Mouse (Mus musculus): ENCODE results near the gene Sirpa.

Gene Sirpa

GRCm38 (mm10) chr2:129603536-129603935 lies 10.9 kb downstream of the Sirpa start:
- intact Hi-C loops (cut with DNase I): loop anchor here (10.0 kb wide), 1 partner anchor 191 kb away; no protein-coding TSS in a partner anchor

DNA sequence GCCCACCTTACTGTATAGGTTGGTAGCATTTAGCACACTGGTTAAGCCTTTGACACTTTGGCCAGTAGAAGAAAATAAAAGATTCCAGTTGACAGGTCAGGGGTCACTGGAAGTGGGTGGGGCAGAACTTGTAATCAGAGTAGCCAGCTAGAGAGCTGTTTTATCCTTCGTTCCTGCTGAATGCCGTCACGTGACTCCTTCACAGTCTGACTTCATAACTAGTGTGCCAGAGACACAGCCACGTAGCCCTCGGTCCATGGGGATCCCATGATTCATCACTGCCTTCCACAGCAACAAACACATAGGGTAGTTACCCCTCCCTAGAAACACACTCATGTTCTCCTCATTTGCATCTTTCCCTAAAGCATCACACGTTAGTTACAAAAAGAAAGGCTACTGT lies 11.4 kb downstream of the Sirpa start:
- intact Hi-C loops (cut with DNase I): loop anchor here (10.0 kb wide), 1 partner anchor 191 kb away; no protein-coding TSS in a partner anchor

DNA sequence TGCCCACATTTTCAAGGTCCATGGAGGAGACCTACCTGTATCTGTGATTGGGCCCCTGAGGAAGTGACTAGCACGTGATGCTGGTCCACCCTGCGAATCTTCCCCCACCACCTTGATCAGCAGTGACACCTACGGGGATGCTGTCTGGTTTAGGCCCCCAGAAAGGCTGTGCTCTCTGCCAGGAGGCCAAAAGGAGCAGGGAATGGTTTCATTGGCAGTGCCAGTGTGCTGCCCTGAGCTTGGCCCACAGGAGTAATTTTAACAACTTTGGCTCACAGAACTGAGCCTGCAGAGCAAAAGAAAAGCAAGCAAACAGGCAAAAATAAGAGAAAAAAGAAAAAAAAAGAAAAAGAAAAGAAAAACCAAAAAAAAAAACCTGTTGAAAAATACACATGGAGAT lies 13.2 kb downstream of the Sirpa start:
- intact Hi-C loops (cut with DNase I): loop anchor here (10.0 kb wide), 1 partner anchor 189 kb away; no protein-coding TSS in a partner anchor

DNA sequence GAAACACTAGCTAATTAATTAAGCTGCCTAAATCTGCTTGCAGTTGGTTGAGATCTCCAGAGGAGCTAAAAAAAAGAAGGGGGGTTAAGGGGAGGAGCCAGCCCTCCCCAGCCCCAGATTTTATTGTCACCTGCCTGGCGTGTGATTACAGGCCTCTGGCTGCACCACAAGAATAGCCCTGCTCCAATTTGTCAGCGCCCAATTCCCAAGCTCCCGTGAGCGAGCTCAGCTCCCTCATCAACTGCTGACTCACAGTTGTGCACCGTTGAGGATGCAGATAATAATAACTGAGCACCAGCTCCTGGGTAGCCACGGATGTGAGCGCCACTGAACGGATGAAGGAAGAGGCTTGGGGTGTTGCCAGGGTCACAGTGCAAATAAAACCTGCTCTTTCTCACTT lies 13.6 kb downstream of the Sirpa start:
- intact Hi-C loops (cut with DNase I): loop anchor here (10.0 kb wide), 1 partner anchor 189 kb away; no protein-coding TSS in a partner anchor

- intact Hi-C loops (cut with DNase I): loop anchor here (10.0 kb wide), 1 partner anchor 188 kb away; no protein-coding TSS in a partner anchor
Observed at GRCm38 (mm10) chr2:129606899-129607298, 14.3 kb downstream of the Sirpa start.

DNA sequence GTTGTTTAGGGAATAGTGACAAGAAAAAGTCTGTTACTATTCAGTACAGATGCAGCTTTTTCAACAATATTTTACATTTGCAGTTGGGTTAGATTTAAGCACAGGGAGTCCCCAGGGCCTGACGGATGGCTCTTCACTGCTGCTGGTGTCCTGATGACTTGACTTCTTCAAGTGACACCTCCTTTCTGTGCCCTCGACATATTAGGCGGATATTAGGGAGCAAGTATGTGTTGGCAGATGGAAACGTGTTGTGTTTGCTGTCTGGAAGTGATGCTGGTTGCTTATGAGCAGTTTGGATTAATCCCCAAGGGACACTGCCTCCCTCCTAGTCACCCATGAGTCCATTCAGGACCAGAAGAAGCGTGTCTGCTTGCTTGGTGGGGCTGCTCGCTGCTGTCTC lies 21.3 kb downstream of the Sirpa start:
- intact Hi-C loops (cut with DNase I): no loop called here

- intact Hi-C loops (cut with DNase I): no loop called here
Observed at GRCm38 (mm10) chr2:129614482-129615185, 22.0 kb downstream of the Sirpa start.

- intact Hi-C loops (cut with DNase I): no loop called here
Observed at GRCm38 (mm10) chr2:129620148-129620547, 27.5 kb downstream of the Sirpa start.

DNA sequence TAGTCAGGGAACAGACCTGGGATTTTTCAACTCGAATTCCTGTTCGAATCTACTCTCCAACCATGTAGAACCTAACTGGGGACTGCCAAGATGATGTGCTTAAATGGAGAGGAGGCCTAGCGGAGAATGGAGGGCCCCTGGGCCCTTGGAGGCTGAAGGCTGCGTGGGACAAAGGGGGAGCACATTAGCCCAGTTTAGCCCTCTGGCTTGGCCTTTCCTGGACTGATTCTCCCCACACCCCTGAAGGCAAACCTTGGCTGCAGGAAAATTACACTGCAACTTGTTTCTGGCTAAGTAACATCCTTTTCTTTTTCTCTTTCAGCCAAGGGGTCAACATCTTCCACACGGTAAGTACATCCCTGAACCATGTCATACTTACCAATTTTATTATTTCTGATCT lies 28.2 kb downstream of the Sirpa start:
- intact Hi-C loops (cut with DNase I): no loop called here

- intact Hi-C loops (cut with DNase I): no loop called here
Observed at GRCm38 (mm10) chr2:129621654-129622490, 29.2 kb downstream of the Sirpa start.

- intact Hi-C loops (cut with DNase I): no loop called here
Observed at GRCm38 (mm10) chr2:129622918-129623317, 30.3 kb downstream of the Sirpa start.

- intact Hi-C loops (cut with DNase I): no loop called here
Observed at GRCm38 (mm10) chr2:129623771-129624170, 31.1 kb downstream of the Sirpa start.

DNA sequence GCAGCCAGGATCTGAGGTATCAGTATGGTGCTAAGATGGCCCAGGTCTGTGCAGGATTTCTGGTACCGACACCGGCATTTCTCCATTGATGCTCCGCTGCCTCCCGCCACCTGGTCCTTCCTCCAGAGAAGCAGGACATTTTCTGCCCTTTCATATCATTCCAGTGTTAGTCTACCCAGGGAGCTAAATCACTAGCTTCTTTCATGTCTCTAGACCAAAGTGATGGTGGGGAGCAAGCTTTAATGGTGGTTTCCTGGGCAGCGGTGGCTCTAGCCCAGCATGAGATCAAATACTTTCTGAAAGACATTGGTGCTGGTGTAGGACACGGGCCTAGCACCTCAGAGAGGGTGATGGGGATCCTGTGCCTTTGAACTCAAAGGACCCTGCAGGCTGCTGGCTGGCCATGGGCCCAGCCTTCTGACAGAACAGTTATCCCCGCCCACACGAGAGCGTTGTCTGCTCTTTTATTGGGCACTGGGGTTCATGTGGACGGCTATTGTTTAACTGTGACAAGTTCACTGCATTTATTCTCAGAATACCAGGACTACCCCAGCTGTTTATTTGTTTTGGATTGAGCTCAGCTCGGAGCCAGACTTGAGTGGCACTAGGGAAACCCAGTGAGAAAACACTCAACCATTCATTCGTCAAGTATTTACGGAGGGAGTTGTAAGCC lies 31.7 kb downstream of the Sirpa start:
- intact Hi-C loops (cut with DNase I): no loop called here

DNA sequence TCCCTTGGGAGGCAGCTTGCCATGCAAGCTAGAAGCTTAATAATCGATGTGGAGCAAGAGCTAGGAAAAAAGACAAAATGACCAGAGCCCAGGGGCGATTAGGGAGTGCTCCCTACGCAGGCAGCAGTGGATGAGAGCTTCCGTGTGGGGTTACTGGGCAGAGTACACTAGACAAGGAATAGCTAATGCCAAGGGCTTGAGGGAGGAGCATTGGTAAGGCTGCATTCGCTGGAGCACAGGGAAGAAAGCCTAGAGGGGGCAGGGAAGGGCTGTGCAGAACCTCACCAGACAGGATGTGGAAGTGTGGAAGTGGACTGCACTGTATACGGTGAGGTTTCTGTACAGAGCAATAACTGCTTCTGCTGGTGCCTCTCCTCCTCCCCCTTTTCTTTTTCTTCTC lies 32.3 kb downstream of the Sirpa start:
- intact Hi-C loops (cut with DNase I): no loop called here

- intact Hi-C loops (cut with DNase I): no loop called here
Observed at GRCm38 (mm10) chr2:129625845-129626244, 33.2 kb downstream of the Sirpa start.

GRCm38 (mm10) chr2:129626621-129627061 lies 34.0 kb downstream of the Sirpa start:
- intact Hi-C loops (cut with DNase I): no loop called here

DNA sequence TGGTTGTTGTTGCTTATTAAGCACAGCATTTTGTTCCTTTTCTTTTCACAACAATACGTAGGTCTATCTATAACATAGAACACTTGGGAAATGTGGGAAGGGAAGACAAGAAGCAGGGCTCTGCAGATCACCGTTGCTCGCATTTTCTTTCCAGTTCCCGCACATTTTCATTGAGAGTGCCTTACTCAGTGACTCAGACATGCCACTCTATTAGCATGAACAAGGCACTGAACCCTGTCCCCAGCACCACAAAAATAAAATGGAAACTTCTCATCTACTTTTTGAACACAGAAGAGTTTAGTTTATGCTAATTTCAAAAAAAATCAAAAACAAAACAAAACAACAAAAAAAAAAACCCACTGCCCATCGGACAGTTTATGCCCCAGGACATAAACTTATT lies 34.5 kb downstream of the Sirpa start:
- intact Hi-C loops (cut with DNase I): no loop called here

GRCm38 (mm10) chr2:129627811-129628210 lies 35.2 kb downstream of the Sirpa start:
- intact Hi-C loops (cut with DNase I): no loop called here

- intact Hi-C loops (cut with DNase I): no loop called here
Observed at GRCm38 (mm10) chr2:129628456-129629185, 36.0 kb downstream of the Sirpa start.

- intact Hi-C loops (cut with DNase I): no loop called here
Observed at GRCm38 (mm10) chr2:129629786-129630531, 37.3 kb downstream of the Sirpa start.
